Mouse (Mus musculus) mouse embryonic stem cell (cell line): ENCODE data around the gene Ipmk.
"Not testable (repeated sequence)": the region's sequence is repeated elsewhere in the genome, so short reads cannot be mapped to it uniquely, and the experiment has no call there.

Source experiments
- in situ Hi-C, 2 experiments: fragments of 300-500 bp; cut with MboI; formaldehyde crosslinking; loops; 1 replicate in 1 of 2; 3 replicates in 1 of 2; pipeline ENCODE4 v1.14.3; 2019 to 2020; ENCODE audit warnings: low sequenced_read_pairs in 2 of 2, low pct_unique_long_range_greater_than_20kb in 1 of 2, mixed read lengths in 1 of 2; ENCODE audit not compliant: unreplicated experiment in 1 of 2

Ipmk gene

GRCm38 (mm10) chr10:71361044-71361443 lies 13.5 kb downstream of the Ipmk start:
- in situ Hi-C loops: no loop called here

GRCm38 (mm10) chr10:71361836-71362562 lies 14.4 kb downstream of the Ipmk start:
- in situ Hi-C loops: no loop called here

- in situ Hi-C loops: no loop called here
Measured at GRCm38 (mm10) chr10:71363440-71363839, 15.9 kb downstream of the Ipmk start.

- in situ Hi-C loops: no loop called here
Measured at GRCm38 (mm10) chr10:71363858-71364257, 16.3 kb downstream of the Ipmk start.

- in situ Hi-C loops: no loop called here
Measured at GRCm38 (mm10) chr10:71368128-71368940, 20.8 kb downstream of the Ipmk start.

GRCm38 (mm10) chr10:71369466-71369865 lies 21.9 kb downstream of the Ipmk start:
- in situ Hi-C loops: no loop called here

GRCm38 (mm10) chr10:71371881-71372280 lies 24.3 kb downstream of the Ipmk start:
- in situ Hi-C loops: no loop called here

- in situ Hi-C loops: no loop called here
Measured at GRCm38 (mm10) chr10:71373706-71374105, 26.1 kb downstream of the Ipmk start.

GRCm38 (mm10) chr10:71376014-71376413 lies 28.5 kb downstream of the Ipmk start:
- in situ Hi-C loops: no loop called here

- in situ Hi-C loops: no loop called here
Measured at GRCm38 (mm10) chr10:71380406-71380805, 32.8 kb downstream of the Ipmk start.

GRCm38 (mm10) chr10:71381471-71382033 lies 34.0 kb downstream of the Ipmk start:
- in situ Hi-C loops: no loop called here

GRCm38 (mm10) chr10:71382109-71382508 lies 34.5 kb downstream of the Ipmk start:
- in situ Hi-C loops: no loop called here

GRCm38 (mm10) chr10:71382858-71383551 lies 35.4 kb downstream of the Ipmk start:
- in situ Hi-C loops: no loop called here

- in situ Hi-C loops: not testable (repeated sequence)
Measured at GRCm38 (mm10) chr10:71383552-71383924, 36.0 kb downstream of the Ipmk start.

GRCm38 (mm10) chr10:71384159-71385044 lies 36.8 kb downstream of the Ipmk start:
- in situ Hi-C loops: no loop called here

GRCm38 (mm10) chr10:71389311-71389710 lies 41.7 kb downstream of the Ipmk start:
- in situ Hi-C loops: no loop called here

GRCm38 (mm10) chr10:71398383-71399145 lies 51.0 kb downstream of the Ipmk start:
- in situ Hi-C loops: loop anchor here (5.0 to 10.0 kb wide), 2 partner anchors 64 to 76 kb away; no protein-coding TSS in a partner anchor
